Mouse (Mus musculus) midbrain, embryonic 14.5 days (tissue): ENCODE measurements around the gene Nucb1. TPM values are rescaled to one million over a fixed set of nuclear protein-coding genes. Genes with fewer than 3 reads are reported as not detected.

ENCODE experiments used
- ATAC-seq: fragments of 200-750 bp; cut with Nextera tagmentation; 2 replicates; pipeline ENCODE4 v1.8.0; 2017; ENCODE audit warnings: moderate number of reproducible peaks, moderate library complexity; ENCODE audit not compliant: low FRiP score, low TSS enrichment
- DNase-seq: peaks from one replicate; pipeline ENCODE4 v3.0.0-alpha.2; 2015
- H3K27ac ChIP-seq: fragments of 300-500 bp; sonication (generic); replicated peaks from 2 replicates; pipeline ENCODE4 v1.5.1; 2014; ENCODE audit warnings: mild to moderate bottlenecking, low read depth, low read length, moderate library complexity
- H3K27me3 ChIP-seq: fragments of 300-500 bp; sonication (generic); 2 replicates; pipeline ENCODE4 v1.6.1; 2014; ENCODE audit warnings: low read length, control low read depth, mixed read lengths; ENCODE audit not compliant: control insufficient read depth, insufficient read depth
- H3K36me3 ChIP-seq: fragments of 300-500 bp; sonication (generic); 2 replicates; pipeline ENCODE4 v1.6.1; 2014; ENCODE audit warnings: low read length, control low read depth; ENCODE audit not compliant: control insufficient read depth, insufficient read depth
- H3K4me1 ChIP-seq: fragments of 300-500 bp; sonication (generic); 2 replicates; pipeline ENCODE4 v1.6.1; 2014; ENCODE audit warnings: mild to moderate bottlenecking, antibody characterized with exemption, low read length, control low read depth; ENCODE audit not compliant: control insufficient read depth, insufficient read depth
- H3K4me2 ChIP-seq: fragments of 300-500 bp; sonication (generic); 2 replicates; pipeline ENCODE4 v1.6.1; 2014; ENCODE audit warnings: mild to moderate bottlenecking, low read length, moderate library complexity
- H3K4me3 ChIP-seq: fragments of 300-500 bp; sonication (generic); replicated peaks from 2 replicates; pipeline ENCODE4 v1.5.1; 2014; ENCODE audit warnings: low read depth, low read length
- H3K9ac ChIP-seq: fragments of 300-500 bp; sonication (generic); replicated peaks from 2 replicates; pipeline ENCODE4 v1.6.1; 2014; ENCODE audit warnings: mild to moderate bottlenecking, low read length, moderate library complexity
- H3K9me3 ChIP-seq: fragments of 300-500 bp; sonication (generic); 2 replicates; pipeline ENCODE4 v1.6.1; 2016; ENCODE audit warnings: low read length, control low read depth, mixed read lengths; ENCODE audit not compliant: control insufficient read depth
- WGBS: fragments of 180-500 bp; shearing (Covaris S2); extraction: QIAGEN DNeasy Blood & Tissue Kit; methylation state at CpG from one replicate; pipeline ENCODE4 v1.1.7; 2014; 5-methylcytosine and 5-hydroxymethylcytosine counted together
- polyA plus RNA-seq: library from polyadenylated mRNA; unstranded; fragments of >200 nt; fragmentation: Nextera tagmentation; extraction: Ambion mirVana; gene quantifications from 2 replicates; pipeline ENCODE4 v1.2.1, GENCODE M21; 2014

The Nucb1 gene
- polyA plus RNA-seq, 1 experiment from 2014 or later = 89.5 TPM

DNA sequence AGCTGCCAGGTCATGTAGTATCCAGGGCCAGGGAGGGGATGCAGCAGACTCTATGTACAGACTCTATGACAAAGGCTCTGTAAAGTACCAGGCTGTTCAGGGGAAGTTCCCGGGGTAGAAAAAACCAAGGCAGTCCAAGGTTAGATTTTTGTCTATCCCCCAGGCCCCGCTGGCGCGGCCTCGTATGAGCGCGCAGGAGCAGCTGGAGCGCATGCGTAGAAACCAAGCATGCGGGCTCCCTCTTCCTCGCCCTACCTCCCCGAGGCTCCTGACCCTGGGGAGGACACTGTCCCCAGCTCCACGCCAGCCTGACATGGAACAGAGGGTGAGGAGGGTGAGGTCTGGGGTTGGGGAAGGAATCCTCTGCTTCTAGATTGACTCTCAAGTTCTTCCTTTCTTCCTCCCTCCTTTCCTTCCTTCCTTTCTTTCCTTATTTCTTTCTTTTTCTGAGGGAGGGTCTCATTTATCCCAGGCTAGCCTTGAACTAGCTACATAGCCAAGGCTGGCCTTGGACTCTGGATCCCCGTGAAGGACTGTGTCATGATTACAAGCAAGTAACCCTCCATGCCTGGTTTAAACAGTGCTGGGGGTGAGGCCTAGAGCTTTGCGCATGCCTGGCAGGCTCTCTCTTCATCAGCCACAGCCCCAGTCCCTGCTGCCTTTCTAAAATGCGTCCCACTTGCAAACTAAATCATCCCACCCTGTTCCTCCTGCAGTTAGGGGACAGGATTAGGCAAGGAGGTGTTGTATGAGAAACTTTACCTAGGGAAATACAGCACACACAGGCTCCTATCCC, 39.6 kb upstream of the Nucb1 start:
- H3K4me3 ChIP-seq = no peak overlapping the region
- no peak overlapping the region for H3K9ac ChIP-seq
- H3K27ac ChIP-seq = no peak overlapping the region
- H3K4me1 ChIP-seq = no peaks in the 10 kb centered on the region
- DNase-seq (no peak), ATAC-seq (no peak)
- WGBS = 88% methylated on average over 16 of the region's 16 CpGs
- H3K4me2 ChIP-seq = no peak overlapping the region
- no peaks in the 10 kb centered on the region for H3K36me3 ChIP-seq
- no peaks in the 10 kb centered on the region for H3K27me3 ChIP-seq
- H3K9me3 ChIP-seq = no peaks in the 10 kb centered on the region

DNA sequence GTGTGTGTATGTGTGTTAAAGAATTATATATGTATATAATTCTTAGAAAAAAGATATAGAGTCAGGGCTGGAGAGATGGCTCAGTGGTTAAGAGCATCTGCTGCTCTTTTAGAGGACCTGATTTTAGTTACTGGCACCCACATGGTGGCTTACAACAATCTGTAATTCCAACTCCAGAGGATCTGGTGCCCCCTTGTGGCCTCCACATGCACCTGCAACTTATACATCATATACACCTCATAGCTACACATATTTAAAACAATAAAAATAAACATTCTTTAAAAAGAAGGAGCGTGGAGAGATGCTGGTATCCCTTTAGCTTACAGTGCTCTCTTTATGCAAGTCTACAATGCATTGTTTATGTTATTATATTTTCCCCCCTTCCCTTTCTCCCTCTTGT, 34.3 kb upstream of the Nucb1 start:
- no peak for ATAC-seq
- Histone ChIP-seq H3K4me1 (no peaks in the 10 kb centered on the region), H3K27me3 (no peaks in the 10 kb centered on the region), H3K36me3 (no peaks in the 10 kb centered on the region), H3K4me3 (no peak overlapping the region), H3K9me3 (no peaks in the 10 kb centered on the region), H3K27ac (no peak overlapping the region), H3K9ac (no peak overlapping the region), H3K4me2 (no peak overlapping the region)
- WGBS = 88% methylated on average over 1 of the region's 1 CpGs
- no peak for DNase-seq

DNA sequence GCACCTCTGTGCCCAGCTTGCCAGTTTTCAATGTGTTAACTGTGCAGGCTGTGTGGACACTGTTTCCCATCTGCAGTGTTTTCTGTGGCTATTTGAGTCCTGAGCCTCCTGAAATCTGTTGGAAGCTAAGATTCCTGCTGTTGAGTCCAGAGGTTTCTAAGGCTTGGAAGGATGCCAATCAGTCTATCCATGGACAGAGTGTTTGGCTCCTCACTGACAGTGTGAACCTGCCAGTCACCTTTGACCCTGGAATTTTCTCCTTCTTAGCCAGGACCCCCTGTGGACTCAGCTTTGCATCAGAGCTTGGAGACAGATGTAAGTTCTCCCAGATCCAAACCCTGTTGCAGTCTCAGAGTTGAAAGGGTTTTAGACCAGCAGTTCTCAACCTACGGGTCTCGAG, 30.0 kb upstream of the Nucb1 start:
- 71% methylated on average over 2 of the region's 2 CpGs for WGBS
- H3K36me3 ChIP-seq = no peaks in the 10 kb centered on the region
- ATAC-seq (no peak), DNase-seq (no peak)
- peaks cover 6% of the 10 kb centered on the region; the same call in 1 of the 2 replicates for H3K4me1 ChIP-seq
- no peaks in the 10 kb centered on the region for H3K27me3 ChIP-seq
- H3K27ac ChIP-seq = no peak overlapping the region
- no peak overlapping the region for H3K4me3 ChIP-seq
- no peak overlapping the region for H3K9ac ChIP-seq
- no peaks in the 10 kb centered on the region for H3K9me3 ChIP-seq
- H3K4me2 ChIP-seq = no peak overlapping the region

DNA sequence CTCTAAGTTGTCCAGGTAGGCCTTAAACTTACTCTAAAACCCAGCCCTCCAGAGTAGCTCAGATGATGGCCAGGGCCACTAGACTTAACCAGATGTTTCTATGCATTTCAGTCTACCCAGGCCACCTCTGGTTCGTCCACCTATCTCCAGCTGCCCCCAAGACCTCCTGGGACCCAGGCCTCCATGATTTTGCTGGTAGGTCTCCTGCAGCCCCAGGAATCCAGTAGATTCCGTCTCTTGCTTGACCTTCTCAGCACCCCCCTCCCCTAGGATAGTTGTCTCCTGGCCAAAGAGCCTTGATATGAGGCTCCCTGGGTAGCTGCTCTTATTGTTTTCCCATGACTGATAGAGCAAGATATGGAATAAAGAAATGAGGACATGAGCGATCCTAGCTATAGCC, 28.9 kb upstream of the Nucb1 start:
- H3K4me1 ChIP-seq = peaks cover 6% of the 10 kb centered on the region; the same call in 1 of the 2 replicates
- H3K4me2 ChIP-seq = no peak overlapping the region; the same call in 1 of the 2 replicates
- 84% methylated on average over 3 of the region's 3 CpGs for WGBS
- H3K27ac ChIP-seq = no peak overlapping the region
- no peaks in the 10 kb centered on the region for H3K27me3 ChIP-seq
- no peaks in the 10 kb centered on the region for H3K9me3 ChIP-seq
- H3K9ac ChIP-seq = no peak overlapping the region
- no peak for ATAC-seq
- H3K4me3 ChIP-seq = peak overlapping the region; percentile 54; the same call in 1 of the 2 replicates
- DNase-seq = no peak
- no peaks in the 10 kb centered on the region for H3K36me3 ChIP-seq

DNA sequence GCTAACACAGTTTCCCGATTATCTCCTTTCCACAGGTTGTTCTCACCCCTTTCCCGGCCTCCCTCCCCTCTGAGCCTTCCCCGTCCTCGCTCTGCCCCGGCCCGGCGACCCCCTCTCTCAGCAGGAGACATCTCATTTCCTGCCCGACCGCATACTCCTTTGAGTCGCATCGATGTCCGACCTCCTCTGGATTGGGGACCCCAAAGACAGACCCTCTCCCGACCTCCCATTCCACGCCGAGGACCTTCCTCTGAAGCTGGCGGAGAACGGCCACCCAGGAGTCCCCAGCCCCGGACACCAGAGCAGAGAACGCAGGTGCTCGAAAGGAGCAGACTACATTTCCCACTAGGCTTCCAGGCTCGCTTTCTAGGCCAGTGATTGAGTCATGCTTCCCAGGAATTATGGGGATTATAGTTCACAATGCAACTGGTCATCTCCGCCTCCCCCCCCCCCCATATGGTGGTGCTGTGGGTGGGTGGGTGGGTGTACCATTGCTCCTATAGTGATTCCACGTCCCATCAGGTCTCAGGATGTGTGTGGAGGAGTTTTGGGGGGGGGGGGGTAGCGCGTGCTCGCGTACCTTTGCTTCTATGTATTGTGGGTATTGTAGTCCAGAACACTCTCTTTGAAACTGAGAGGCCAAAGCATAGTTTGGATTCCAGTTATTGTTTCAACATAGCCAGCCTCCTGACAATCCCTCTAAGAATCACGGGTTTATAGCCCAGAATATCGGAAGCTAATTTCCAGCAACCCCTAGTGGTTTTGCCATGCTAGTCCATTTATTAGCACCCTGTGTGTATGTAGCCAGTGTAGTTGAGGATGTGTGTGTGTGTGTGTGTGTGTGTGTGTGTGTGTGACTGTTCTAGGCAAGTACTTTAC, 28.2 kb upstream of the Nucb1 start:
- Histone ChIP-seq H3K9ac (peak overlapping the region; percentile 72), H3K4me1 (peaks cover 6% of the 10 kb centered on the region; the same call in 1 of the 2 replicates), H3K27me3 (no peaks in the 10 kb centered on the region), H3K9me3 (no peaks in the 10 kb centered on the region), H3K4me3 (peak overlapping the region; percentile 54), H3K4me2 (peak overlapping the region; percentile 84), H3K27ac (peak overlapping the region; percentile 33; the same call in 1 of the 2 replicates), H3K36me3 (no peaks in the 10 kb centered on the region)
- ATAC-seq = peak; percentile 83
- DNase-seq = peak; percentile 87
- WGBS = 4% methylated on average over 28 of the region's 29 CpGs

DNA sequence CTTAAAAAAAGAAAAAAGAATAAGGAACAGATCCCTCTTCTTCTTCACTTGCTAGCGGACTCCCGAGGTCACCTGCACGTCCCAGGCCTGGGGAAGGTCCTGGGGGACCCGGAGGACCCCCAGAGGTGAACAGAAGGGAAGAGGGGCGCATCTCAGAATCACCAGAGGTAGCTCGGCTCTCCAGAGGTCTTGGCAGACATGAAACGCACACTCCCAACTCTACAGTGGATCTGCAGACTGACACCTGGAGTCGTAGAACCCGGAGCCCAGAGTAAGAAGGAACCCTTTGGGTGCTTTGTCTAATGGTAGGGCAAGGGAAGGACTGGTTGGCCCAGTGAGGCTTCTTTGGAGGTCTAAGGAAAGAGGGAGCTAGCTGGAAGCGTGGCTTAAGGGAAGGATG, 27.4 kb upstream of the Nucb1 start:
- Histone ChIP-seq H3K27ac (no peak overlapping the region), H3K4me2 (peak overlapping the region; percentile 84), H3K9me3 (no peaks in the 10 kb centered on the region), H3K27me3 (no peaks in the 10 kb centered on the region), H3K4me3 (peak overlapping the region; percentile 54), H3K36me3 (no peaks in the 10 kb centered on the region), H3K9ac (peak overlapping the region; percentile 72; the same call in 1 of the 2 replicates), H3K4me1 (peaks cover 6% of the 10 kb centered on the region; the same call in 1 of the 2 replicates)
- DNase-seq (no peak), ATAC-seq (no peak)
- WGBS = 79% methylated on average over 10 of the region's 10 CpGs

DNA sequence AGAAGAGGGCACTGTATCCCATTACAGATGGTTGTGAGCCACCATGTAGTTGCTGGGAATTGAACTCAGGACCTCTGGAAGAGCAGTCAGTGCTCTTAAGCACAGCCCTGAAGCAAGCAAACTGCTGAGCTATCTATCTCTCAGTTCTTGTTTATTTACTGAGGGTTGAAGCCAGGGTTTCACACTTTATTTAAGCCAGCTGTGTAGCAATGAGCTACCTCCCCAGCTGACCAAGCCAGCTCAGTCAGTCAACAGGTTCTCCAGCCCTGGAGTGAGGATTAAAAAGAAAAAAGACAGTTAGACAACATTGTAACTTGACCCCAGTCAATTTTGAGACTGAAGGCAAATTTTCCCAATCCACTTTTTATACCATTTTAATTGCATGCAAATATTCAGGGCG, 25.5 kb upstream of the Nucb1 start:
- H3K4me1 ChIP-seq = peaks cover 6% of the 10 kb centered on the region; the same call in 1 of the 2 replicates
- H3K4me3 ChIP-seq = no peak overlapping the region
- H3K9ac ChIP-seq = no peak overlapping the region
- no peak for ATAC-seq
- no peak overlapping the region for H3K27ac ChIP-seq
- no peaks in the 10 kb centered on the region for H3K27me3 ChIP-seq
- 87% methylated on average over 1 of the region's 1 CpGs for WGBS
- no peak overlapping the region for H3K4me2 ChIP-seq
- H3K9me3 ChIP-seq = no peaks in the 10 kb centered on the region
- DNase-seq = no peak
- H3K36me3 ChIP-seq = no peaks in the 10 kb centered on the region

DNA sequence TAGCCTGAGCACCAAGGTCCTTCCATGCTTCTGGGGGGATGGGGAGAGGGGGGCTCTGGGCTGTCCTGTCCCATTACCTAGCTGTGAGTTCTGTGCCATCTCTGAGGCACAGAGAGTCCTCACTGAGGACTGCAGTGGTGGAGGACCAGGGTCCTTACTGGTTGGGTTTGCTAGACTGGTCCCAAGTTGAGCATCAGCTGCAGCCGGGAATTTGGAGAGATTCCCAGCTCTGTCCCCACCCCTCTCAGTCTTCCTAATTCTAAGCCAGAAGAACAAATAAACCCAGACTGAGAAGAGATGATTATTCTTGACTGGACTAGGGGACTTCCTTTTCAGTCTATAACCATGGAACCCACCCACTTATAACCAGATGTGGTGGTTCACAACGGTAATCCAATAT, 20.4 kb upstream of the Nucb1 start:
- Histone ChIP-seq H3K36me3 (no peaks in the 10 kb centered on the region), H3K4me1 (0 out of 2 replicates have a peak, but pooled peaks cover under 1% of the 10 kb centered on the region), H3K27me3 (no peaks in the 10 kb centered on the region), H3K4me3 (no peak overlapping the region), H3K4me2 (no peak overlapping the region), H3K9me3 (no peaks in the 10 kb centered on the region), H3K9ac (no peak overlapping the region), H3K27ac (no peak overlapping the region)
- WGBS = 85% methylated on average over 2 of the region's 2 CpGs
- no peak for DNase-seq
- ATAC-seq = no peak
